28 mouse cellular contexts compared by ENCODE assay signal in genomic region chr11:31783506-31784063, GRCm38 (mm10).
A peak's percentile ranks its signal among the peaks of the same experiment; 100 is the strongest.
DNase-seq lines count a peak whose midpoint lies in the region; ATAC-seq and TF ChIP-seq lines count a peak whose summit lies in the region.
"Had no signal": no experiment of that assay in that cellular context is flagged by ENCODE, and none has a peak within 500 bp of the region (broad histone marks: within the 10 kb centered on the region; RNA-seq: fewer than 3 reads in every experiment).

No protein-coding gene starts in this region.

- H3K9me3 ChIP-seq in liver, embryonic 11.5 days (ENCODE audit: control insufficient read depth, low read length), result no peaks in the 10 kb centered on the region
- H3K9me3 ChIP-seq: forebrain, embryonic 12.5 days; forebrain, embryonic 15.5 days; heart, embryonic 15.5 days had no signal

- peak; percentile 22; the same call in 1 of the 2 replicates for ATAC-seq in frontal cortex, adult (ENCODE audit: low TSS enrichment)
- ATAC-seq in liver, embryonic 11.5 days (replicated peaks; ENCODE audit: low FRiP score), result no peak
- ATAC-seq: CD4-positive, CD25-positive, alpha-beta regulatory T cell, adult 4 months; forebrain, embryonic 15.5 days; hindbrain, postnatal 0 days; inflammation-experienced regulatory T-cells, adult 6 months; intestine, embryonic 16.5 days had no signal

- DNase-seq in frontal cortex, postnatal 14 days (ENCODE audit: low spot score in 2 of 2), result no peak
- no peak for DNase-seq in left cerebral cortex, adult 2 months (ENCODE audit: extremely low spot score in 1 of 2, low spot score in 2 of 2)
- no peak for DNase-seq in left cerebral cortex, postnatal 14 days (ENCODE audit: low spot score in 2 of 2)
- DNase-seq in liver, embryonic 11.5 days (ENCODE audit: low spot score), result no peak
- DNase-seq: adrenal gland, postnatal 36 days; cerebellum, adult 11 months; cerebellum, adult 2 months; cerebellum, adult 9-11 months; cerebellum, postnatal 36 days; embryo, embryonic 11 days; gastrocnemius, adult 2 months; gastrocnemius, postnatal 14 days; heart, postnatal 10 days; heart, postnatal 4 days had no signal

- no peaks in the 10 kb centered on the region for H3K79me2 ChIP-seq in macrophage (ENCODE audit: inconsistent target)

- no peak for TF ChIP-seq CTCF in left cerebral cortex, adult 2 months (IDR thresholded peaks at IDR 0.05)

- H3K9ac ChIP-seq in liver, embryonic 11.5 days (ENCODE audit: low read depth, low read length), result no peak overlapping the region
- H3K9ac ChIP-seq: embryonic facial prominence, embryonic 13.5 days; forebrain, embryonic 12.5 days; forebrain, embryonic 15.5 days; heart, embryonic 12.5 days; heart, embryonic 15.5 days; hindbrain, embryonic 14.5 days had no signal

- WGBS in macrophage (ENCODE audit: missing documents), result 94% methylated on average over 4 of the region's 4 CpGs
- 86% methylated on average over 4 of the region's 4 CpGs for WGBS in liver, embryonic 11.5 days

- no peaks in the 10 kb centered on the region for H3K27me3 ChIP-seq in liver, embryonic 11.5 days (replicated peaks; ENCODE audit: control insufficient read depth, insufficient read depth, low read length)
- H3K27me3 ChIP-seq: embryonic facial prominence, embryonic 13.5 days; forebrain, embryonic 12.5 days; forebrain, embryonic 15.5 days; heart, embryonic 12.5 days; heart, embryonic 15.5 days had no signal

- peaks cover 10% of the 10 kb centered on the region for H3K4me1 ChIP-seq in liver, embryonic 11.5 days (replicated peaks; ENCODE audit: control insufficient read depth, insufficient read depth, low read length)
- H3K4me1 ChIP-seq: embryonic facial prominence, embryonic 13.5 days; forebrain, embryonic 12.5 days; forebrain, embryonic 15.5 days; heart, embryonic 15.5 days had no signal

- no peaks in the 10 kb centered on the region for H3K36me3 ChIP-seq in macrophage (ENCODE audit: inconsistent target)
- no peaks in the 10 kb centered on the region for H3K36me3 ChIP-seq in liver, embryonic 11.5 days (ENCODE audit: control insufficient read depth, insufficient read depth, low read length)
- H3K36me3 ChIP-seq: embryonic facial prominence, embryonic 10.5 days; embryonic facial prominence, embryonic 13.5 days; forebrain, embryonic 12.5 days; forebrain, embryonic 15.5 days; heart, embryonic 12.5 days; heart, embryonic 15.5 days had no signal

- H3K4me3 ChIP-seq in left cerebral cortex, adult 2 months, result no peak overlapping the region
- H3K4me3 ChIP-seq in macrophage (ENCODE audit: inconsistent target), result no peak overlapping the region
- no peak overlapping the region for H3K4me3 ChIP-seq in liver, embryonic 11.5 days (ENCODE audit: low read depth, low read length)
- H3K4me3 ChIP-seq: embryonic facial prominence, embryonic 10.5 days; embryonic facial prominence, embryonic 13.5 days; erythroblast, embryonic 14.5 days; forebrain, embryonic 12.5 days; forebrain, embryonic 15.5 days; gastrocnemius, adult 2 months; heart, embryonic 12.5 days; heart, embryonic 15.5 days had no signal

- no peak overlapping the region for H3K4me2 ChIP-seq in liver, embryonic 11.5 days
- H3K4me2 ChIP-seq: embryonic facial prominence, embryonic 13.5 days; forebrain, embryonic 12.5 days; forebrain, embryonic 15.5 days; heart, embryonic 12.5 days; heart, embryonic 15.5 days; hindbrain, embryonic 14.5 days had no signal

- peak overlapping the region; percentile 37; the same call in 1 of the 2 replicates for H3K27ac ChIP-seq in left cerebral cortex, adult 2 months
- peak overlapping the region; percentile 68 for H3K27ac ChIP-seq in macrophage
- H3K27ac ChIP-seq in liver, embryonic 11.5 days (ENCODE audit: low read depth, low read length), result no peak overlapping the region
- H3K27ac ChIP-seq: embryonic facial prominence, embryonic 10.5 days; embryonic facial prominence, embryonic 13.5 days; forebrain, embryonic 12.5 days; forebrain, embryonic 15.5 days; gastrocnemius, adult 2 months; heart, embryonic 15.5 days; hindbrain, embryonic 14.5 days; hindbrain, postnatal 0 days had no signal

- intact Hi-C loops in left cerebral cortex, adult 2 months (cut with DNase I), result no loop called here
- intact Hi-C loops in left cerebral cortex, postnatal 14 days (cut with DNase I), result no loop called here
